ENCODE assay signal across 14 mouse cellular contexts in genomic region chr2:65745400-65745799, GRCm38 (mm10).
"Had no signal": no experiment of that assay in that cellular context is flagged by ENCODE, and none has a peak within 500 bp of the region (broad histone marks: within the 10 kb centered on the region; RNA-seq: fewer than 3 reads in every experiment).

No protein-coding gene starts in this region.

- ATAC-seq: liver, postnatal 0 days; midbrain, embryonic 16.5 days had no signal

- H3K36me3 ChIP-seq: limb, embryonic 12.5 days; liver, embryonic 13.5 days; lung, embryonic 15.5 days; midbrain, embryonic 12.5 days had no signal

- H3K4me3 ChIP-seq: limb, embryonic 12.5 days; liver, embryonic 13.5 days; lung, embryonic 15.5 days; midbrain, embryonic 12.5 days had no signal

- H3K27me3 ChIP-seq: limb, embryonic 12.5 days; liver, embryonic 13.5 days; lung, embryonic 15.5 days; midbrain, embryonic 12.5 days had no signal

- H3K9ac ChIP-seq: limb, embryonic 12.5 days; liver, embryonic 13.5 days; liver, postnatal 0 days; lung, embryonic 15.5 days; midbrain, embryonic 12.5 days had no signal

- H3K4me1 ChIP-seq: limb, embryonic 12.5 days; liver, embryonic 13.5 days; lung, embryonic 15.5 days; midbrain, embryonic 12.5 days had no signal

- DNase-seq: kidney, adult 8-10 months; kidney, postnatal 10 days; layer of hippocampus, adult 9-11 months; layer of hippocampus, postnatal 36 days; liver; liver, embryonic 13.5 days; liver, postnatal 0 days; lung, postnatal 14 days; right cerebral cortex, postnatal 14 days; thymus, postnatal 4 days had no signal

- H3K4me2 ChIP-seq: limb, embryonic 12.5 days; liver, embryonic 13.5 days; lung, embryonic 15.5 days; midbrain, embryonic 12.5 days had no signal

- H3K9me3 ChIP-seq: limb, embryonic 12.5 days; liver, embryonic 13.5 days; lung, embryonic 15.5 days; midbrain, embryonic 12.5 days had no signal

- H3K27ac ChIP-seq: limb, embryonic 12.5 days; liver, embryonic 13.5 days; lung, embryonic 15.5 days; midbrain, embryonic 12.5 days had no signal
